Mouse (Mus musculus) liver, embryonic 14.5 days (tissue): ENCODE results near the gene Neu3. TPM values are rescaled to one million over a fixed set of nuclear protein-coding genes. Genes with fewer than 3 reads are reported as not detected.

Source experiments
- ATAC-seq: fragments of 200-750 bp; cut with Nextera tagmentation; 2 replicates; pipeline ENCODE4 v1.8.0; 2017; ENCODE audit warnings: moderate number of reproducible peaks, mild to moderate bottlenecking, moderate library complexity; ENCODE audit not compliant: insufficient read depth
- DNase-seq, 3 experiments: peaks; one replicate each; pipeline ENCODE4 v3.0.0-alpha.2; 2012 to 2013; ENCODE audit warnings: low read depth in 3 of 3, low spot score in 3 of 3
- H3K27ac ChIP-seq: fragments of 300-500 bp; sonication (generic); 2 replicates; pipeline ENCODE4 v1.5.1; 2014; ENCODE audit warnings: moderate library complexity, mild to moderate bottlenecking, control low read depth, inconsistent platforms
- H3K27me3 ChIP-seq: fragments of 300-500 bp; sonication (generic); 2 replicates; pipeline ENCODE4 v1.6.1; 2014; ENCODE audit warnings: mild to moderate bottlenecking, low read length, moderate library complexity; ENCODE audit not compliant: control insufficient read depth, insufficient read depth
- H3K36me3 ChIP-seq: fragments of 300-500 bp; sonication (generic); replicated peaks from 2 replicates; pipeline ENCODE4 v1.6.1; 2014; ENCODE audit warnings: low read depth; ENCODE audit not compliant: control insufficient read depth, insufficient read depth
- H3K4me1 ChIP-seq, 2 experiments: fragments of 200-500 bp in 1 of 2; fragments of 300-500 bp in 1 of 2; sonication (generic) in 1 of 2; replicated peaks; 2 replicates each; pipeline ENCODE4 v1.6.1; 2012 to 2014; ENCODE audit warnings: antibody characterized with exemption in 1 of 2, inconsistent platforms in 1 of 2, low read length in 1 of 2; ENCODE audit not compliant: control insufficient read depth in 2 of 2, insufficient read depth in 2 of 2
- H3K4me2 ChIP-seq: fragments of 300-500 bp; sonication (generic); 2 replicates; pipeline ENCODE4 v1.6.1; 2014; ENCODE audit warnings: low read depth, mild to moderate bottlenecking, control low read depth, moderate library complexity
- H3K4me3 ChIP-seq, 2 experiments: fragments of 200-500 bp in 1 of 2; fragments of 300-500 bp in 1 of 2; sonication (generic) in 1 of 2; 2 replicates each; pipeline ENCODE4 v1.5.1; 2012 to 2014; ENCODE audit warnings: low read depth in 2 of 2, low read length in 2 of 2, mild to moderate bottlenecking in 2 of 2, control low read depth in 1 of 2, inconsistent platforms in 1 of 2, moderate library complexity in 1 of 2; ENCODE audit not compliant: insufficient read depth in 1 of 2
- H3K9ac ChIP-seq: fragments of 300-500 bp; sonication (generic); replicated peaks from 2 replicates; pipeline ENCODE4 v1.6.1; 2014; ENCODE audit warnings: mild to moderate bottlenecking, control low read depth, moderate library complexity
- H3K9me3 ChIP-seq: fragments of 300-500 bp; sonication (generic); 2 replicates; pipeline ENCODE4 v1.6.1; 2016; ENCODE audit warnings: low read length, mixed read lengths; ENCODE audit not compliant: control insufficient read depth
- CTCF ChIP-seq: IDR thresholded peaks from 2 replicates; pipeline ENCODE4 v1.5.1; 2016; ENCODE audit warnings: antibody characterized with exemption, low read depth, control low read depth
- EP300 ChIP-seq: IDR thresholded peaks from 2 replicates; pipeline ENCODE4 v1.6.1; 2016; ENCODE audit warnings: antibody characterized with exemption, low read depth
- WGBS: fragments of 180-500 bp; shearing (Covaris S2); extraction: QIAGEN DNeasy Blood & Tissue Kit; methylation state at CpG from one replicate; pipeline ENCODE4 v1.1.7; 2014; ENCODE audit not compliant: insufficient replicate concordance; 5-methylcytosine and 5-hydroxymethylcytosine counted together
- polyA plus RNA-seq, 2 experiments: library from polyadenylated mRNA; depleted of rRNA in 1 of 2; stranded (reverse) in 1 of 2; unstranded in 1 of 2; fragments of >200 nt; fragmentation: Nextera tagmentation in 1 of 2; extraction: Ambion mirVana in 1 of 2; gene quantifications; 2 replicates each; pipeline versions ENCODE4 v1.2.1 to v1.2.3; 2012 to 2014

The Neu3 gene
- polyA plus RNA-seq, 2 experiments = 2.9 to 4.1 TPM

DNA sequence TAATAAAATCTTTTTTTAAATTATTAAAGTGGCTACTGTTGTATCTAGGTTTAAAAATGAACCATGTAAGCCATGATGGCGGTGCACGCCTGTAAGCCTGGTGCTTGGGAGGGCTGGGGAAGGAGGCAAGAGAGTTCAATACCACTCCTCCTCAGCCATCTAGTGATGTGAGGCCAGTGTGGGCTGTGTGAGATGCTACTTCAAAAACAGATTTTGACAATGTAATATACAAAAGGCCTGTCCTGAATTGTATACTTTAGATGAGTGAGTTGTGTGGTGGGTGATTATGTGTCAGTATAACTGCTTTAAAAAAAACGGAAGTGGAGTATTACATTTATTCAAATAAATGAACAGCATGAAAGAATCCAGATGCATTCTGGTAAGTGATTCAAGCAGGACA lies 41.4 kb downstream of the Neu3 start:
- Histone ChIP-seq H3K4me2 (no peak overlapping the region), H3K9ac (no peak overlapping the region), H3K4me3 (no peak overlapping the region), H3K27me3 (no peaks in the 10 kb centered on the region), H3K36me3 (no peaks in the 10 kb centered on the region), H3K4me1 (no peaks in the 10 kb centered on the region), H3K9me3 (no peaks in the 10 kb centered on the region), H3K27ac (no peak overlapping the region)
- WGBS = 74% methylated on average over 3 of the region's 3 CpGs
- no peak for TF ChIP-seq CTCF
- TF ChIP-seq EP300 = no peak
- ATAC-seq (no peak), DNase-seq (no peak)

GRCm38 (mm10) chr7:99785553-99785952 lies 42.7 kb downstream of the Neu3 start:
- no peak overlapping the region for H3K4me2 ChIP-seq
- TF ChIP-seq EP300 (no peak), CTCF (no peak)
- 58% methylated on average over 3 of the region's 3 CpGs for WGBS
- no peak overlapping the region for H3K27ac ChIP-seq
- no peak overlapping the region for H3K4me3 ChIP-seq
- no peaks in the 10 kb centered on the region for H3K9me3 ChIP-seq
- ATAC-seq (no peak), DNase-seq (no peak)
- H3K4me1 ChIP-seq = no peaks in the 10 kb centered on the region
- no peaks in the 10 kb centered on the region for H3K36me3 ChIP-seq
- H3K9ac ChIP-seq = no peak overlapping the region
- H3K27me3 ChIP-seq = no peaks in the 10 kb centered on the region

DNA sequence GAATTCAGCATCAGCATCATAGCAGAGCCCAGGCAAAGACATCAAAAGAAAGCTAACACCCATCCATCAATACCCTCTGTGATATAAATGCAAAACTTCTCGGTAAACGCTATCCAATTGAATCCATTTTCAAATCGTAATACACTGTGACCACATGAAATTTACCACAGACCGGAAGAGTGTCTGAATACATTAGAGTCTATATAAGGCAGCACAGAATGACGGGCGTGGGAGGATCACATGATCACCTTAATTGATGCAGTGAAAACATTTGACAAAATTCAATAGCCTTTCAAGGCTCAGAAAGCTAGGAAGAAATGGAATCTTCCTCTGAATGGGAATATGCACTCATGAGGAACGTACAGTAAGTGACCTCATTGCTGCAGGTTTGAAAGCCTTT lies 44.8 kb downstream of the Neu3 start:
- 72% methylated on average over 7 of the region's 7 CpGs for WGBS

GRCm38 (mm10) chr7:99781916-99782315 lies 46.3 kb downstream of the Neu3 start:
- ATAC-seq (no peak), DNase-seq (no peak)
- Histone ChIP-seq H3K27ac (no peak overlapping the region), H3K27me3 (no peaks in the 10 kb centered on the region), H3K36me3 (no peaks in the 10 kb centered on the region), H3K4me3 (no peak overlapping the region), H3K4me2 (no peak overlapping the region), H3K9ac (no peak overlapping the region), H3K9me3 (no peaks in the 10 kb centered on the region), H3K4me1 (no peaks in the 10 kb centered on the region)
- 50% methylated on average over 2 of the region's 2 CpGs for whole genome bisulfite sequencing
- TF ChIP-seq CTCF = no peak
- TF ChIP-seq EP300 = no peak

More for the DNA sequence above, 44.8 kb downstream of the Neu3 start:
- Histone ChIP-seq H3K36me3 (no peaks in the 10 kb centered on the region), H3K27me3 (no peaks in the 10 kb centered on the region), H3K4me1 (no peaks in the 10 kb centered on the region), H3K4me3 (no peak overlapping the region), H3K9me3 (no peaks in the 10 kb centered on the region), H3K27ac (no peak overlapping the region), H3K9ac (no peak overlapping the region), H3K4me2 (no peak overlapping the region)
- DNase-seq (no peak), ATAC-seq (no peak)
- TF ChIP-seq EP300 (no peak), CTCF (no peak)

GRCm38 (mm10) chr7:99781385-99781784 lies 46.8 kb downstream of the Neu3 start:
- H3K27me3 ChIP-seq = no peaks in the 10 kb centered on the region
- no peak overlapping the region for H3K27ac ChIP-seq
- H3K4me3 ChIP-seq = no peak overlapping the region
- 32% methylated on average over 5 of the region's 5 CpGs for WGBS
- no peaks in the 10 kb centered on the region for H3K4me1 ChIP-seq
- TF ChIP-seq EP300 (no peak), CTCF (no peak)
- DNase-seq (no peak), ATAC-seq (no peak)
- no peaks in the 10 kb centered on the region for H3K9me3 ChIP-seq
- no peak overlapping the region for H3K9ac ChIP-seq
- H3K4me2 ChIP-seq = no peak overlapping the region
- no peaks in the 10 kb centered on the region for H3K36me3 ChIP-seq
